In genomic region chr19:53019716-53020463, GRCm38 (mm10) we compare ENCODE assay signal across 8 mouse cellular contexts. TPM values are rescaled to one million over a fixed set of nuclear protein-coding genes. Genes with fewer than 3 reads are reported as not detected.
DNase-seq lines count a peak whose midpoint lies in the region; ATAC-seq lines count a peak whose summit lies in the region.

No protein-coding gene starts in this region.

- no peak overlapping the region for H3K4me2 ChIP-seq in liver, embryonic 16.5 days (ENCODE audit: low read depth, low read length)

- no peaks in the 10 kb centered on the region for H3K9me3 ChIP-seq in liver, embryonic 16.5 days (replicated peaks; ENCODE audit: control insufficient read depth, low read length)

- H3K9ac ChIP-seq in liver, embryonic 16.5 days (ENCODE audit: low read depth, low read length) = no peak overlapping the region

- peaks cover 26% of the 10 kb centered on the region for H3K36me3 ChIP-seq in liver, embryonic 16.5 days (ENCODE audit: control insufficient read depth, insufficient read depth)

- peak; percentile 48 to 79 for DNase-seq in adrenal gland, adult (ENCODE audit: inconsistent age in 2 of 2, low spot score in 1 of 2)
- DNase-seq in adrenal gland, adult 8-10 months = no peak
- DNase-seq in urinary bladder, postnatal 14 days (ENCODE audit: low spot score) = peak; percentile 72
- no peak for DNase-seq in urinary bladder, postnatal 4 days (ENCODE audit: low spot score in 2 of 2)
- peak; percentile 35 for DNase-seq in embryo, embryonic 9.5 days (ENCODE audit: extremely low spot score)
- DNase-seq in heart, postnatal 4 days = peak; percentile 79
- DNase-seq in retina, embryonic 14.5 days (ENCODE audit: low spot score) = peak; percentile 70

- no peak overlapping the region for H3K27ac ChIP-seq in liver, embryonic 16.5 days (ENCODE audit: low read length)

- ATAC-seq in liver, embryonic 16.5 days (ENCODE audit: low read depth) = peak; percentile 28; the same call in 1 of the 2 replicates

- 67% methylated on average over 13 of the region's 13 CpGs for WGBS in liver, embryonic 16.5 days (ENCODE audit: insufficient replicate concordance)

- no peaks in the 10 kb centered on the region for H3K4me1 ChIP-seq in liver, embryonic 16.5 days (ENCODE audit: control insufficient read depth, low read depth, low read length)

- H3K27me3 ChIP-seq in liver, embryonic 16.5 days (ENCODE audit: control insufficient read depth, insufficient read depth, low read depth, low read length) = no peaks in the 10 kb centered on the region

- H3K4me3 ChIP-seq in liver, embryonic 16.5 days (ENCODE audit: low read depth, low read length) = no peak overlapping the region

RNA-seq across cellular contexts. Expression of gene Xpnpep1, which starts 20.1 kb away (rescaled TPM):
- total RNA-seq in adrenal gland, adult 8-10 months (2022) = 10 to 100 TPM; 76.5 to 88.9 (median 81.1) TPM
- total RNA-seq in heart, postnatal 4 days (2021) = 100 to 1,000 TPM; 156 to 158 TPM
- polyA plus RNA-seq in liver, embryonic 16.5 days (2015; fragmentation: Nextera tagmentation; extraction: Ambion mirVana) = 85.5 and 91.8 TPM in 2 replicates

Comparison
In these comparisons a context has a peak if more than half of its experiments do, and no peak if none do; other contexts are left out.
1. DNase-seq: peak in adrenal gland, adult (2 of 2), urinary bladder, postnatal 14 days (single experiment), embryo, embryonic 9.5 days (single experiment), heart, postnatal 4 days (single experiment) and retina, embryonic 14.5 days (single experiment); none in adrenal gland, adult 8-10 months (single experiment) and urinary bladder, postnatal 4 days (0 of 2).